Mouse (Mus musculus): ENCODE results near the gene Ssbp3. TPM values are rescaled to one million over a fixed set of nuclear protein-coding genes. Genes with fewer than 3 reads are reported as not detected.

Gene Ssbp3
- polyA plus RNA-seq, 1 experiment, result 145 TPM

- Histone ChIP-seq H3K4me1 (ENCODE audit: control insufficient read depth, insufficient read depth, low read length) (peaks cover 10% of the 10 kb centered on the region), H3K4me3 (ENCODE audit: insufficient read depth, low read length) (no peak overlapping the region), H3K27ac (ENCODE audit: insufficient read depth, low read length) (no peak overlapping the region)
- TF ChIP-seq CTCF (IDR thresholded peaks at IDR 0.05; ENCODE audit: borderline replicate concordance, insufficient read depth, low read length) (no peak), POLR2A (IDR thresholded peaks at IDR 0.05; ENCODE audit: low read depth, low read length) (no peak)
Observed at GRCm38 (mm10) chr4:106960476-106960875, 50.0 kb downstream of the Ssbp3 start.

GRCm38 (mm10) chr4:106961321-106961720, 50.8 kb downstream of the Ssbp3 start:
- TF ChIP-seq POLR2A (IDR thresholded peaks at IDR 0.05; ENCODE audit: low read depth, low read length) (no peak), CTCF (IDR thresholded peaks at IDR 0.05; ENCODE audit: borderline replicate concordance, insufficient read depth, low read length) (no peak)
- Histone ChIP-seq H3K4me1 (ENCODE audit: control insufficient read depth, insufficient read depth, low read length) (peaks cover 7% of the 10 kb centered on the region), H3K4me3 (ENCODE audit: insufficient read depth, low read length) (no peak overlapping the region), H3K27ac (ENCODE audit: insufficient read depth, low read length) (no peak overlapping the region)

- Histone ChIP-seq H3K4me1 (ENCODE audit: control insufficient read depth, insufficient read depth, low read length) (peaks cover 7% of the 10 kb centered on the region), H3K27ac (ENCODE audit: insufficient read depth, low read length) (no peak overlapping the region), H3K4me3 (ENCODE audit: insufficient read depth, low read length) (no peak overlapping the region)
- no peak for TF ChIP-seq POLR2A (IDR thresholded peaks at IDR 0.05; ENCODE audit: low read depth, low read length)
- no peak for TF ChIP-seq CTCF (IDR thresholded peaks at IDR 0.05; ENCODE audit: borderline replicate concordance, insufficient read depth, low read length)
Observed at GRCm38 (mm10) chr4:106964356-106964755, 53.9 kb downstream of the Ssbp3 start.

- H3K27ac ChIP-seq (ENCODE audit: insufficient read depth, low read length), result no peak overlapping the region
- peaks cover 6% of the 10 kb centered on the region for H3K4me1 ChIP-seq (ENCODE audit: control insufficient read depth, insufficient read depth, low read length)
- TF ChIP-seq CTCF (IDR thresholded peaks at IDR 0.05; ENCODE audit: borderline replicate concordance, insufficient read depth, low read length), result no peak
- TF ChIP-seq POLR2A (IDR thresholded peaks at IDR 0.05; ENCODE audit: low read depth, low read length), result no peak
- H3K4me3 ChIP-seq (ENCODE audit: insufficient read depth, low read length), result no peak overlapping the region
Observed at GRCm38 (mm10) chr4:106964996-106965395, 54.5 kb downstream of the Ssbp3 start.

GRCm38 (mm10) chr4:106966443-106966842, 55.9 kb downstream of the Ssbp3 start:
- H3K27ac ChIP-seq (ENCODE audit: insufficient read depth, low read length), result no peak overlapping the region
- no peak overlapping the region for H3K4me3 ChIP-seq (ENCODE audit: insufficient read depth, low read length)
- H3K4me1 ChIP-seq (ENCODE audit: control insufficient read depth, insufficient read depth, low read length), result no peaks in the 10 kb centered on the region
- no peak for TF ChIP-seq POLR2A (IDR thresholded peaks at IDR 0.05; ENCODE audit: low read depth, low read length)
- no peak for TF ChIP-seq CTCF (IDR thresholded peaks at IDR 0.05; ENCODE audit: borderline replicate concordance, insufficient read depth, low read length)

GRCm38 (mm10) chr4:106968910-106969309, 58.4 kb downstream of the Ssbp3 start:
- Histone ChIP-seq H3K27ac (ENCODE audit: insufficient read depth, low read length) (no peak overlapping the region), H3K4me3 (ENCODE audit: insufficient read depth, low read length) (no peak overlapping the region), H3K4me1 (ENCODE audit: control insufficient read depth, insufficient read depth, low read length) (no peaks in the 10 kb centered on the region)
- TF ChIP-seq POLR2A (IDR thresholded peaks at IDR 0.05; ENCODE audit: low read depth, low read length) (no peak), CTCF (IDR thresholded peaks at IDR 0.05; ENCODE audit: borderline replicate concordance, insufficient read depth, low read length) (no peak)

- Histone ChIP-seq H3K4me3 (ENCODE audit: insufficient read depth, low read length) (no peak overlapping the region), H3K27ac (ENCODE audit: insufficient read depth, low read length) (no peak overlapping the region), H3K4me1 (ENCODE audit: control insufficient read depth, insufficient read depth, low read length) (peaks cover 6% of the 10 kb centered on the region)
- no peak for TF ChIP-seq POLR2A (IDR thresholded peaks at IDR 0.05; ENCODE audit: low read depth, low read length)
- TF ChIP-seq CTCF (IDR thresholded peaks at IDR 0.05; ENCODE audit: borderline replicate concordance, insufficient read depth, low read length), result no peak
Observed at GRCm38 (mm10) chr4:106970786-106971185, 60.3 kb downstream of the Ssbp3 start.

GRCm38 (mm10) chr4:106972061-106972460, 61.6 kb downstream of the Ssbp3 start:
- peaks cover 13% of the 10 kb centered on the region for H3K4me1 ChIP-seq (ENCODE audit: control insufficient read depth, insufficient read depth, low read length)
- TF ChIP-seq POLR2A (IDR thresholded peaks at IDR 0.05; ENCODE audit: low read depth, low read length) (no peak), CTCF (IDR thresholded peaks at IDR 0.05; ENCODE audit: borderline replicate concordance, insufficient read depth, low read length) (no peak)
- no peak overlapping the region for H3K27ac ChIP-seq (ENCODE audit: insufficient read depth, low read length)
- no peak overlapping the region for H3K4me3 ChIP-seq (ENCODE audit: insufficient read depth, low read length)

- Histone ChIP-seq H3K27ac (ENCODE audit: insufficient read depth, low read length) (no peak overlapping the region), H3K4me3 (ENCODE audit: insufficient read depth, low read length) (no peak overlapping the region), H3K4me1 (ENCODE audit: control insufficient read depth, insufficient read depth, low read length) (peaks cover 18% of the 10 kb centered on the region)
- TF ChIP-seq POLR2A (IDR thresholded peaks at IDR 0.05; ENCODE audit: low read depth, low read length) (no peak), CTCF (IDR thresholded peaks at IDR 0.05; ENCODE audit: borderline replicate concordance, insufficient read depth, low read length) (no peak)
Observed at GRCm38 (mm10) chr4:106972461-106973384, 62.2 kb downstream of the Ssbp3 start.

GRCm38 (mm10) chr4:106975324-106975723, 64.8 kb downstream of the Ssbp3 start:
- H3K27ac ChIP-seq (ENCODE audit: insufficient read depth, low read length), result no peak overlapping the region
- no peak overlapping the region for H3K4me3 ChIP-seq (ENCODE audit: insufficient read depth, low read length)
- TF ChIP-seq CTCF (IDR thresholded peaks at IDR 0.05; ENCODE audit: borderline replicate concordance, insufficient read depth, low read length) (no peak), POLR2A (IDR thresholded peaks at IDR 0.05; ENCODE audit: low read depth, low read length) (no peak)
- peaks cover 23% of the 10 kb centered on the region for H3K4me1 ChIP-seq (ENCODE audit: control insufficient read depth, insufficient read depth, low read length)
